Mouse (Mus musculus) kidney, embryonic 14.5 days (tissue): ENCODE measurements at regions not wholly inside any gene's neighbourhood (a gene's known extent, or its start where the extent isn't known, plus 50 kb on each side); places are given as distances from the start of the nearest gene placed in this dataset.

Experiments
- ATAC-seq: fragments of 200-750 bp; cut with Nextera tagmentation; 2 replicates; pipeline ENCODE4 v1.8.0; 2017; ENCODE audit warnings: moderate number of reproducible peaks, mild to moderate bottlenecking, moderate TSS enrichment, moderate library complexity; ENCODE audit not compliant: low FRiP score, low TSS enrichment
- H3K27ac ChIP-seq: fragments of 300-500 bp; sonication (generic); 2 replicates; pipeline ENCODE4 v1.5.1; 2014; ENCODE audit warnings: low read depth, mild to moderate bottlenecking, low read length, moderate library complexity, mixed read lengths
- H3K27me3 ChIP-seq: fragments of 300-500 bp; sonication (generic); 2 replicates; pipeline ENCODE4 v1.6.1; 2014; ENCODE audit warnings: mild to moderate bottlenecking, low read length; ENCODE audit not compliant: control insufficient read depth, insufficient read depth
- H3K36me3 ChIP-seq: fragments of 300-500 bp; sonication (generic); 2 replicates; pipeline ENCODE4 v1.6.1; 2014; ENCODE audit warnings: low read length, mixed read lengths; ENCODE audit not compliant: control insufficient read depth, insufficient read depth
- H3K4me1 ChIP-seq: fragments of 300-500 bp; sonication (generic); 2 replicates; pipeline ENCODE4 v1.6.1; 2014; ENCODE audit warnings: low read length, mixed read lengths; ENCODE audit not compliant: control insufficient read depth, insufficient read depth
- H3K4me2 ChIP-seq: fragments of 300-500 bp; sonication (generic); replicated peaks from 2 replicates; pipeline ENCODE4 v1.6.1; 2014; ENCODE audit warnings: low read depth, mild to moderate bottlenecking, low read length
- H3K4me3 ChIP-seq: fragments of 300-500 bp; sonication (generic); 2 replicates; pipeline ENCODE4 v1.5.1; 2014; ENCODE audit warnings: mild to moderate bottlenecking, low read length
- H3K9ac ChIP-seq: fragments of 300-500 bp; sonication (generic); 2 replicates; pipeline ENCODE4 v1.6.1; 2014; ENCODE audit warnings: low read depth, mild to moderate bottlenecking, low read length, moderate library complexity
- H3K9me3 ChIP-seq: fragments of 300-500 bp; sonication (generic); 2 replicates; pipeline ENCODE4 v1.6.1; 2016; ENCODE audit warnings: low read length; ENCODE audit not compliant: control insufficient read depth
- WGBS: fragments of 180-500 bp; shearing (Covaris S2); extraction: QIAGEN DNeasy Blood & Tissue Kit; methylation state at CpG from one replicate; pipeline ENCODE4 v1.1.7; 2014; 5-methylcytosine and 5-hydroxymethylcytosine counted together

- Histone ChIP-seq H3K27me3 (no peaks in the 10 kb centered on the region), H3K27ac (no peak overlapping the region), H3K9me3 (no peaks in the 10 kb centered on the region), H3K36me3 (no peaks in the 10 kb centered on the region), H3K9ac (no peak overlapping the region), H3K4me3 (no peak overlapping the region), H3K4me2 (no peak overlapping the region), H3K4me1 (no peaks in the 10 kb centered on the region)
- ATAC-seq: no peak
- WGBS: 75% methylated on average over 2 of the region's 2 CpGs
These were observed 207.6 kb upstream of the Steap1 start for GRCm38 (mm10) chr5:5956716-5957115.

DNA sequence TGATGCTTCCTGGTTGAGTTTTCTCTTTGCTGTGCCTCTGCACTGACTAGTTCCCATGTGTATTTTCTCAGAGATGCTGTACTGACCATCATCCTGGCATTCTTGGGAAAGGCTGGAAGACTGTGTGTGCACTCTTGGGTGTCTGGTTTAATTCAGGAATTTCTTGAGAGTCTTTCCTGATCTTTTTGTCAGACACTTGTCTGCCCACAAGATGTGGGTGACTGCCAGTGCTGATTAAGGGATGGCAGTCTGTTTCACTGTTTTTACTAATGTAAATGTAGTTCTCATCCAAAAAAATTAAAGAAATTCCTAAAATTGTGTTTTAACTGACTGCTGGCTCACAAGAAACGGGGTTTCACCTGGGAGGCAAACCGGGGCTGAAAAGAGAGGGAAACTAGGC, 206.7 kb upstream of the Steap1 start:
- Histone ChIP-seq H3K4me3 (no peak overlapping the region), H3K4me2 (no peak overlapping the region), H3K4me1 (no peaks in the 10 kb centered on the region), H3K36me3 (no peaks in the 10 kb centered on the region), H3K27me3 (no peaks in the 10 kb centered on the region), H3K9me3 (no peaks in the 10 kb centered on the region), H3K27ac (no peak overlapping the region), H3K9ac (no peak overlapping the region)
- 82% methylated on average over 2 of the region's 2 CpGs for WGBS
- no peak for ATAC-seq

- no peaks in the 10 kb centered on the region for H3K27me3 ChIP-seq
- no peak overlapping the region for H3K27ac ChIP-seq
- H3K4me3 ChIP-seq: no peak overlapping the region
- H3K4me2 ChIP-seq: no peak overlapping the region
- ATAC-seq: no peak
- no peaks in the 10 kb centered on the region for H3K9me3 ChIP-seq
- WGBS: 85% methylated on average over 3 of the region's 3 CpGs
- H3K4me1 ChIP-seq: no peaks in the 10 kb centered on the region
- no peak overlapping the region for H3K9ac ChIP-seq
- H3K36me3 ChIP-seq: no peaks in the 10 kb centered on the region
These were observed 176.7 kb upstream of the Steap1 start for GRCm38 (mm10) chr5:5925796-5926195.

- Histone ChIP-seq H3K4me1 (no peaks in the 10 kb centered on the region), H3K4me3 (no peak overlapping the region), H3K9me3 (no peaks in the 10 kb centered on the region), H3K27me3 (no peaks in the 10 kb centered on the region), H3K27ac (no peak overlapping the region), H3K4me2 (no peak overlapping the region), H3K9ac (no peak overlapping the region), H3K36me3 (no peaks in the 10 kb centered on the region)
- WGBS: 37% methylated on average over 1 of the region's 1 CpGs
- no peak; the same call in none of the 2 replicates for ATAC-seq
These were observed 167.3 kb upstream of the Steap1 start for GRCm38 (mm10) chr5:5916427-5916826.

DNA sequence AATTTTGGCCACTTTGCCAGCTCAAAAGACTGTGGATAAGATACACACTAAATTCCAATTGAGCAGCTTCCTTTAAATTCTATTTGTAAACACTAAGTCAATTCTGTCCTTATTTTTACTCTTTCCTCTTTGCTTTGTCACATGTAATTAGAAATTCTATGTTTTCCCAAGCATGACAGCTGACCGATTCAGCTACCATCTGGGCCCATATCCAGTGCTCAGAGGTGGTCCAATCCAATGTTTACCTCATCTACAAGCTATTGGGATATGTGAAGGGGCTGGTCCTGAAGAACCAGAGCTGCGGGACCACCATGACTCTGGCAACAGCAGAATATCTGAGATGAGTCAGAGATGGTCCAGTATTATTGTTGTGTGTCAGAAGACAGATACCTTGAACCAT, 140.2 kb upstream of the Steap1 start:
- H3K4me3 ChIP-seq: no peak overlapping the region
- no peaks in the 10 kb centered on the region for H3K9me3 ChIP-seq
- no peaks in the 10 kb centered on the region for H3K27me3 ChIP-seq
- no peak overlapping the region for H3K27ac ChIP-seq
- WGBS: 72% methylated on average over 2 of the region's 2 CpGs
- no peak overlapping the region for H3K9ac ChIP-seq
- no peaks in the 10 kb centered on the region for H3K4me1 ChIP-seq
- no peak for ATAC-seq
- H3K4me2 ChIP-seq: no peak overlapping the region
- no peaks in the 10 kb centered on the region for H3K36me3 ChIP-seq

GRCm38 (mm10) chr5:5873425-5873824, 124.3 kb upstream of the Steap1 start:
- no peak overlapping the region for H3K9ac ChIP-seq
- no peak for ATAC-seq
- H3K4me2 ChIP-seq: no peak overlapping the region
- no peaks in the 10 kb centered on the region for H3K36me3 ChIP-seq
- H3K9me3 ChIP-seq: peaks cover 3% of the 10 kb centered on the region; the same call in 1 of the 2 replicates
- H3K4me1 ChIP-seq: no peaks in the 10 kb centered on the region
- WGBS: 91% methylated on average over 5 of the region's 5 CpGs
- H3K27me3 ChIP-seq: no peaks in the 10 kb centered on the region
- H3K27ac ChIP-seq: no peak overlapping the region
- H3K4me3 ChIP-seq: no peak overlapping the region

DNA sequence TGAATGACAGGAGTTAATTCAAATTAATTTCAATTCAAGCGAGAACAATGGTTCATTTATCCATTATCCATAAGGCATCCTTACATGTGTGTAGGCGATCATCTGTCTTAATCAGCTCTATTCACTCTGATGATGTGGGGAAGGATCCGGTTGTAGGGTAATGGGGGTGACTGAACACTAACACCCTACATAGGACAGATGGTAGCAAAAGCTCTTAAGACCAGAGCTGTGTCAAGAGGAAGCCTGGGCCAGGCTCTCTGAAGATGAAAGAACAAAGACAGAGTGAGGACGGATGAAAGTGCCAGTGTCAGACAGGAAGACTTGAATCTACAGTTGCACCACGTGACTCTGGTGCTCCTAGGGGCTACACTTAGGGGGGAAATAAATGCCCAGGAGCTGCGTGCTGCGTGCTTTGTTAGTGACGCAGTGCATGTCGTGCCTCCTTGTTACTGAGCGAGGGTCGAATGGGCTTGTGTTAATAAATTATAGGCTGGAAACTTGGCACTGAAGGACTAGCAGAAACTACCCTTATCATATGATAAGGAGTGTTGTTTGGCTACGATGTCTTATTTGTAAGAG, 107.1 kb upstream of the Steap1 start:
- no peaks in the 10 kb centered on the region for H3K36me3 ChIP-seq
- H3K4me3 ChIP-seq: no peak overlapping the region
- no peak overlapping the region for H3K27ac ChIP-seq
- H3K4me1 ChIP-seq: no peaks in the 10 kb centered on the region
- H3K9ac ChIP-seq: no peak overlapping the region
- H3K27me3 ChIP-seq: no peaks in the 10 kb centered on the region
- H3K9me3 ChIP-seq: no peaks in the 10 kb centered on the region
- ATAC-seq: no peak
- WGBS: 72% methylated on average over 12 of the region's 12 CpGs
- no peak overlapping the region for H3K4me2 ChIP-seq

DNA sequence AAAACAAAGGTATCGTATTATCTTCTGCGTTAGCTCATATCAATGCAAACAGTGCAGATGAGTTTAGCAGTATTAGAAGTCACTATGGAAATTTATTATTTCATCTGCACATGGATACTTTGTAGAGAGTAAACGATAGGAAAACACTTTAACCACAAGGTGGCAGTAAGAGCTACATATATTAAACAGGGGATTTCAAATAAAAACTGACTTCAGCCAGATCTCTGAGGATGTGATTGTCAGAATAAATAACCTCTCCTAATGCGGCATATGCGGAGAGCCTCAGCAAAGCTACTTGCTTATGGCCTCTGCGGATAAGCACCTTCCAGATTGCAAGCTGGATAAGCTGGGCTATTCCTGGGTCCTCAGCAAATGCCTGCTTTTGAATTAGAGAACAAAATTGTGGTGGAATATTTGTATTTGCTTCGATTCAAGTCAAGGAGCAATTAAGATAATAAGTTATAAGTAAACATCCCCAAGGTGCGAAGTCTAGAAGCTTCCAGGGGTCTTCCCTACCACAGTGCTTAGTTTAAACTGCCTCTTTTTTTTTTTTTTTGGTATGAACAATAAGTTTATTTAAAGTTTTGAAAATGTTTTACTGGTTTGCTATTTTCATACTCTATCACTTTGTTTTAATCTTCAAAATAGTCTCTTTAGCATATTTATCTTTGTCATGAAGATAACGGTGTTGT, 96.8 kb upstream of the Steap1 start:
- Histone ChIP-seq H3K4me2 (no peak overlapping the region), H3K9ac (no peak overlapping the region), H3K27ac (no peak overlapping the region), H3K27me3 (no peaks in the 10 kb centered on the region), H3K36me3 (no peaks in the 10 kb centered on the region), H3K4me1 (no peaks in the 10 kb centered on the region), H3K4me3 (no peak overlapping the region), H3K9me3 (no peaks in the 10 kb centered on the region)
- peak; percentile 64; the same call in 1 of the 2 replicates for ATAC-seq
- 57% methylated on average over 9 of the region's 9 CpGs for WGBS

DNA sequence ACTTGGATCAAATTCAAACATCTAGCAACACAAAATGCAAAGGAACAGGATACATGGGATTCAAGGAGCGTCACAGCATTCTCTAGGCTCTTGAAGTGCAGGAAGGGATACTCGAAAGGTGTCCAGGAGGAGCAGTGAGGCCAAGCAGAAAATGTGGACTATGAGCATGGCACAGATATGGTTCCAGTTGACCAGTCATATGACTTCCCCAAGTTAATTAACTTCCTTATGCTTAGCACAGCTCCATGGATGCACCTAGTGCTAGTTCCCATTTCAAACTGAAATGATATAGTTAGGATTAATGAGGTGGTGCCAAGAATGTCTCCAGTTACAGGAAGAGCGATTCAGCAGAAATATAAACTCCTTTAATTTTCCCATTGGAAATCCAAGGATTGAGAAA, 95.2 kb upstream of the Steap1 start:
- Histone ChIP-seq H3K9me3 (no peaks in the 10 kb centered on the region), H3K4me2 (no peak overlapping the region), H3K9ac (no peak overlapping the region), H3K36me3 (no peaks in the 10 kb centered on the region), H3K4me3 (no peak overlapping the region), H3K27me3 (no peaks in the 10 kb centered on the region), H3K4me1 (no peaks in the 10 kb centered on the region), H3K27ac (no peak overlapping the region)
- ATAC-seq: 0 out of 2 replicates have a peak, but pooled peaks have one; percentile 46
- 55% methylated on average over 3 of the region's 3 CpGs for WGBS
